Mouse (Mus musculus): ENCODE data around the gene Rbm15b. TPM values are rescaled to one million over a fixed set of nuclear protein-coding genes. Genes with fewer than 3 reads are reported as not detected.

Rbm15b gene
- polyA plus RNA-seq, 1 experiment from 2014 or later: 16.1 TPM

- H3K36me3 ChIP-seq (ENCODE audit: control insufficient read depth, insufficient read depth, low read length): peaks cover 37% of the 10 kb centered on the region
- no peak overlapping the region for H3K4me2 ChIP-seq (ENCODE audit: low read length)
- no peaks in the 10 kb centered on the region for H3K9me3 ChIP-seq (ENCODE audit: control insufficient read depth, low read length)
- H3K4me3 ChIP-seq (ENCODE audit: low read depth, low read length): no peak overlapping the region
- ATAC-seq (replicated peaks; ENCODE audit: low FRiP score, low TSS enrichment, low read depth): no peak
- 81% methylated on average over 9 of the region's 9 CpGs for WGBS
- no peak overlapping the region for H3K27ac ChIP-seq (ENCODE audit: low read depth)
- H3K27me3 ChIP-seq (replicated peaks; ENCODE audit: control insufficient read depth, insufficient read depth, low read length): no peaks in the 10 kb centered on the region
- DNase-seq (ENCODE audit: low spot score): no peak
- peaks cover 28% of the 10 kb centered on the region for H3K4me1 ChIP-seq (replicated peaks; ENCODE audit: control insufficient read depth, insufficient read depth, low read length)
- no peak overlapping the region for H3K9ac ChIP-seq (ENCODE audit: low read length)
These were observed 2.1 kb upstream of the Rbm15b start for GRCm38 (mm10) chr9:106889321-106889720.

- no peak overlapping the region for H3K4me2 ChIP-seq (ENCODE audit: low read length)
- no peak for DNase-seq (ENCODE audit: low spot score)
These were observed 1.1 kb upstream of the Rbm15b start for GRCm38 (mm10) chr9:106888346-106888745.

GRCm38 (mm10) chr9:106885901-106886731 lies 1.1 kb downstream of the Rbm15b start:
- H3K27ac ChIP-seq (ENCODE audit: low read depth): peak overlapping the region; percentile 85
- H3K4me3 ChIP-seq (ENCODE audit: low read depth, low read length): peak overlapping the region; percentile 87
- DNase-seq (ENCODE audit: low spot score) (peak; percentile 74), ATAC-seq (replicated peaks; ENCODE audit: low FRiP score, low TSS enrichment, low read depth) (peak; percentile 0; the same call in 1 of the 2 replicates)
- no peaks in the 10 kb centered on the region for H3K27me3 ChIP-seq (replicated peaks; ENCODE audit: control insufficient read depth, insufficient read depth, low read length)
- no peaks in the 10 kb centered on the region for H3K9me3 ChIP-seq (ENCODE audit: control insufficient read depth, low read length)
- peak overlapping the region; percentile 98 for H3K4me2 ChIP-seq (ENCODE audit: low read length)
- under 1% methylated on average over 92 of the region's 107 CpGs for WGBS
- peaks cover 64% of the 10 kb centered on the region for H3K36me3 ChIP-seq (ENCODE audit: control insufficient read depth, insufficient read depth, low read length)
- H3K9ac ChIP-seq (ENCODE audit: low read length): peak overlapping the region; percentile 96
- H3K4me1 ChIP-seq (replicated peaks; ENCODE audit: control insufficient read depth, insufficient read depth, low read length): peaks cover 38% of the 10 kb centered on the region

More at GRCm38 (mm10) chr9:106888346-106888745, 1.1 kb upstream of the Rbm15b start:
- no peaks in the 10 kb centered on the region for H3K27me3 ChIP-seq (replicated peaks; ENCODE audit: control insufficient read depth, insufficient read depth, low read length)
- H3K4me3 ChIP-seq (ENCODE audit: low read depth, low read length): no peak overlapping the region
- peaks cover 42% of the 10 kb centered on the region for H3K36me3 ChIP-seq (ENCODE audit: control insufficient read depth, insufficient read depth, low read length)
- no peaks in the 10 kb centered on the region for H3K9me3 ChIP-seq (ENCODE audit: control insufficient read depth, low read length)
- WGBS: 93% methylated on average over 3 of the region's 3 CpGs
- no peak overlapping the region for H3K27ac ChIP-seq (ENCODE audit: low read depth)
- H3K9ac ChIP-seq (ENCODE audit: low read length): no peak overlapping the region
- peaks cover 36% of the 10 kb centered on the region for H3K4me1 ChIP-seq (replicated peaks; ENCODE audit: control insufficient read depth, insufficient read depth, low read length)
- no peak for ATAC-seq (replicated peaks; ENCODE audit: low FRiP score, low TSS enrichment, low read depth)

- Histone ChIP-seq H3K4me2 (ENCODE audit: low read length) (peak overlapping the region; percentile 98), H3K36me3 (ENCODE audit: control insufficient read depth, insufficient read depth, low read length) (peaks cover 66% of the 10 kb centered on the region), H3K4me1 (replicated peaks; ENCODE audit: control insufficient read depth, insufficient read depth, low read length) (peaks cover 29% of the 10 kb centered on the region), H3K4me3 (ENCODE audit: low read depth, low read length) (peak overlapping the region; percentile 87), H3K27me3 (replicated peaks; ENCODE audit: control insufficient read depth, insufficient read depth, low read length) (no peaks in the 10 kb centered on the region), H3K27ac (ENCODE audit: low read depth) (no peak overlapping the region), H3K9ac (ENCODE audit: low read length) (peak overlapping the region; percentile 96), H3K9me3 (ENCODE audit: control insufficient read depth, low read length) (no peaks in the 10 kb centered on the region)
- ATAC-seq (replicated peaks; ENCODE audit: low FRiP score, low TSS enrichment, low read depth) (no peak; the same call in 1 of the 2 replicates), DNase-seq (ENCODE audit: low spot score) (peak; percentile 67)
- 15% methylated on average over 44 of the region's 44 CpGs for WGBS
These were observed 2.0 kb downstream of the Rbm15b start for GRCm38 (mm10) chr9:106884996-106885900.

- WGBS: 21% methylated on average over 16 of the region's 16 CpGs
- peak overlapping the region; percentile 98 for H3K4me2 ChIP-seq (ENCODE audit: low read length)
- H3K27me3 ChIP-seq (replicated peaks; ENCODE audit: control insufficient read depth, insufficient read depth, low read length): no peaks in the 10 kb centered on the region
- ATAC-seq (replicated peaks; ENCODE audit: low FRiP score, low TSS enrichment, low read depth) (no peak), DNase-seq (ENCODE audit: low spot score) (peak; percentile 70)
- H3K4me3 ChIP-seq (ENCODE audit: low read depth, low read length): peak overlapping the region; percentile 87
- H3K9ac ChIP-seq (ENCODE audit: low read length): peak overlapping the region; percentile 21; the same call in 1 of the 2 replicates
- H3K36me3 ChIP-seq (ENCODE audit: control insufficient read depth, insufficient read depth, low read length): peaks cover 63% of the 10 kb centered on the region
- peaks cover 25% of the 10 kb centered on the region for H3K4me1 ChIP-seq (replicated peaks; ENCODE audit: control insufficient read depth, insufficient read depth, low read length)
- no peak overlapping the region for H3K27ac ChIP-seq (ENCODE audit: low read depth)
- no peaks in the 10 kb centered on the region for H3K9me3 ChIP-seq (ENCODE audit: control insufficient read depth, low read length)
These were observed 2.9 kb downstream of the Rbm15b start for GRCm38 (mm10) chr9:106884306-106884705.

- Histone ChIP-seq H3K4me1 (replicated peaks; ENCODE audit: control insufficient read depth, insufficient read depth, low read length) (peaks cover 25% of the 10 kb centered on the region), H3K36me3 (ENCODE audit: control insufficient read depth, insufficient read depth, low read length) (peaks cover 62% of the 10 kb centered on the region), H3K9ac (ENCODE audit: low read length) (no peak overlapping the region)
These were observed 4.1 kb downstream of the Rbm15b start for GRCm38 (mm10) chr9:106883085-106883484.

GRCm38 (mm10) chr9:106882176-106882575 lies 5.1 kb downstream of the Rbm15b start:
- no peak for DNase-seq (ENCODE audit: low spot score)
- Histone ChIP-seq H3K9me3 (ENCODE audit: control insufficient read depth, low read length) (no peaks in the 10 kb centered on the region), H3K36me3 (ENCODE audit: control insufficient read depth, insufficient read depth, low read length) (peaks cover 69% of the 10 kb centered on the region), H3K4me3 (ENCODE audit: low read depth, low read length) (no peak overlapping the region), H3K4me1 (replicated peaks; ENCODE audit: control insufficient read depth, insufficient read depth, low read length) (peaks cover 25% of the 10 kb centered on the region), H3K27me3 (replicated peaks; ENCODE audit: control insufficient read depth, insufficient read depth, low read length) (no peaks in the 10 kb centered on the region), H3K4me2 (ENCODE audit: low read length) (no peak overlapping the region), H3K9ac (ENCODE audit: low read length) (no peak overlapping the region), H3K27ac (ENCODE audit: low read depth) (no peak overlapping the region)
- WGBS: 75% methylated on average over 4 of the region's 4 CpGs
- no peak for ATAC-seq (replicated peaks; ENCODE audit: low FRiP score, low TSS enrichment, low read depth)

More at GRCm38 (mm10) chr9:106883085-106883484, 4.1 kb downstream of the Rbm15b start:
- Histone ChIP-seq H3K27ac (ENCODE audit: low read depth) (no peak overlapping the region), H3K4me3 (ENCODE audit: low read depth, low read length) (no peak overlapping the region), H3K4me2 (ENCODE audit: low read length) (peak overlapping the region; percentile 98), H3K9me3 (ENCODE audit: control insufficient read depth, low read length) (no peaks in the 10 kb centered on the region), H3K27me3 (replicated peaks; ENCODE audit: control insufficient read depth, insufficient read depth, low read length) (no peaks in the 10 kb centered on the region)
- WGBS: 70% methylated on average over 3 of the region's 3 CpGs
- DNase-seq (ENCODE audit: low spot score) (no peak), ATAC-seq (replicated peaks; ENCODE audit: low FRiP score, low TSS enrichment, low read depth) (no peak)

GRCm38 (mm10) chr9:106881071-106881755 lies 6.0 kb downstream of the Rbm15b start:
- Histone ChIP-seq H3K27me3 (replicated peaks; ENCODE audit: control insufficient read depth, insufficient read depth, low read length) (no peaks in the 10 kb centered on the region), H3K9ac (ENCODE audit: low read length) (no peak overlapping the region), H3K4me3 (ENCODE audit: low read depth, low read length) (no peak overlapping the region), H3K4me1 (replicated peaks; ENCODE audit: control insufficient read depth, insufficient read depth, low read length) (peaks cover 25% of the 10 kb centered on the region), H3K27ac (ENCODE audit: low read depth) (no peak overlapping the region), H3K36me3 (ENCODE audit: control insufficient read depth, insufficient read depth, low read length) (peaks cover 78% of the 10 kb centered on the region), H3K9me3 (ENCODE audit: control insufficient read depth, low read length) (no peaks in the 10 kb centered on the region), H3K4me2 (ENCODE audit: low read length) (no peak overlapping the region)
- 65% methylated on average over 4 of the region's 4 CpGs for WGBS
- DNase-seq (ENCODE audit: low spot score) (peak; percentile 45), ATAC-seq (replicated peaks; ENCODE audit: low FRiP score, low TSS enrichment, low read depth) (no peak)
